Mouse (Mus musculus): ENCODE measurements around the gene Tpx2. TPM values are rescaled to one million over a fixed set of nuclear protein-coding genes. Genes with fewer than 3 reads are reported as not detected.
A peak's percentile ranks its signal among the peaks of the same experiment; 100 is the strongest.

The Tpx2 gene
- polyA plus RNA-seq (2015; fragmentation: Nextera tagmentation; extraction: Ambion mirVana) = 66.5 TPM in 2 replicates

DNA sequence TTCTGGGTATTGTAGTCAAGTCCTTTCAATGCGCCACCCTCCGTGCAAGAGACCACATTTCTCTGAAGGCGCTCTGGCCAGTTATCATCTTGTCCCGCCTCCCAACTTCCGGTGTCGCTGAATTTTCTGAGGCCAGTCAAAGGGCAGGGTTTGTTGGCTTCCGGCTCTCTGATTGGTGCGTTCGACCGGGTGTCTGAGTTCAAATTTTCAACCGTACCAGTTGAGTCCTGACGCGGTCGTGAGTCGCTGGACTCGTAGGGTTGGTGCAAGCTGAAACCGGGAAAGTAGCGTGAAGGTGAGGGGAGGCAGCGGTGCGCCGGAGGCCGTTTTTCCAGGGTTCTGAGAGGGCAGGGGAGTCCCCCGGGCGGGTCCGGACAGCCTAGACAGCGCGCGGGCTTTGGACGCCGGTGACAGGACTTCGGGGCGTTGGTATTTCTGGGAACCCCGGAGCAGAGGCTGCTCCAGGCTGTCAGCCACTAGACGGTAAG is at the start of gene Tpx2:
Tpx2 (plus strand) TSS at position 150 of the 488 bp plus-strand sequence.
- Histone ChIP-seq H3K36me3 (peaks cover 9% of the 10 kb centered on the region; the same call in 1 of the 2 replicates), H3K4me2 (peak within 1 kb of the TSS; percentile 66), H3K4me3 (replicated peaks) (peak within 1 kb of the TSS; percentile 89), H3K9ac (peak within 1 kb of the TSS; percentile 69), H3K9me3 (no peaks in the 10 kb centered on the region), H3K27me3 (replicated peaks) (no peaks in the 10 kb centered on the region), H3K4me1 (no peaks in the 10 kb centered on the region), H3K27ac (peak within 1 kb of the TSS; percentile 82)
- ATAC-seq (ENCODE audit: insufficient read depth, low FRiP score, low read depth) = peak; percentile 98
- WGBS = under 1% methylated on average over 34 of the region's 34 CpGs

GRCm38 (mm10) chr2:152799954-152800761 is 47.6 kb upstream of the Tpx2 start:
- H3K9ac ChIP-seq = no peak overlapping the region
- no peak overlapping the region for H3K4me3 ChIP-seq (replicated peaks)
- no peaks in the 10 kb centered on the region for H3K27me3 ChIP-seq (replicated peaks)
- no peak overlapping the region for H3K27ac ChIP-seq
- peaks cover 9% of the 10 kb centered on the region for H3K4me1 ChIP-seq
- WGBS = 58% methylated on average over 7 of the region's 7 CpGs
- H3K9me3 ChIP-seq = no peaks in the 10 kb centered on the region
- H3K36me3 ChIP-seq = no peaks in the 10 kb centered on the region; the same call in 1 of the 2 replicates
- ATAC-seq (ENCODE audit: insufficient read depth, low FRiP score, low read depth) = no peak
- no peak overlapping the region for H3K4me2 ChIP-seq

DNA sequence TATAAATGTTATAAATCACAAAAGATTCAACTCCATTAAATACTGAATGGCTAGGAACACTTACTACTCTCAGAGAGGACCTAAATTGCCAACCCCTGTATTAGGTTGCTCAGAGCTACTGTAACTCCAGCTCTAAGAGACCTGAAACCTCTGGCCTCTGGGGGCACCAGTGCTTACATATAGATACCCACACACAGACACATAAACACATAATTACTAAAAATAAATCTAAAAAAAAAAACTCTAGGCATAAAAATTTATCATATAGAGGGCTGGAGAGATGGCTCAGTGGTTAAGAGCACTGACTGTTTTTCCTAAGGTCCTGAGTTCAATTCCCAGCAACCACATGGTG is 47.0 kb upstream of the Tpx2 start:
- no peaks in the 10 kb centered on the region for H3K27me3 ChIP-seq (replicated peaks)
- no peak overlapping the region for H3K4me2 ChIP-seq
- no peaks in the 10 kb centered on the region; the same call in 1 of the 2 replicates for H3K36me3 ChIP-seq
- no peak for ATAC-seq (ENCODE audit: insufficient read depth, low FRiP score, low read depth)
- peaks cover 9% of the 10 kb centered on the region for H3K4me1 ChIP-seq
- H3K9ac ChIP-seq = no peak overlapping the region
- H3K4me3 ChIP-seq (replicated peaks) = no peak overlapping the region
- no peak overlapping the region for H3K27ac ChIP-seq
- H3K9me3 ChIP-seq = no peaks in the 10 kb centered on the region

- no peak for ATAC-seq (ENCODE audit: insufficient read depth, low FRiP score, low read depth)
- Histone ChIP-seq H3K9ac (no peak overlapping the region), H3K4me2 (no peak overlapping the region), H3K27me3 (replicated peaks) (no peaks in the 10 kb centered on the region), H3K4me1 (peaks cover 9% of the 10 kb centered on the region), H3K9me3 (no peaks in the 10 kb centered on the region), H3K27ac (no peak overlapping the region), H3K4me3 (replicated peaks) (no peak overlapping the region), H3K36me3 (no peaks in the 10 kb centered on the region; the same call in 1 of the 2 replicates)
- 93% methylated on average over 10 of the region's 10 CpGs for WGBS
Measured at GRCm38 (mm10) chr2:152802303-152802702, 45.5 kb upstream of the Tpx2 start.

- Histone ChIP-seq H3K9me3 (no peaks in the 10 kb centered on the region), H3K4me1 (peaks cover 9% of the 10 kb centered on the region), H3K27me3 (replicated peaks) (no peaks in the 10 kb centered on the region), H3K9ac (no peak overlapping the region), H3K4me2 (no peak overlapping the region), H3K4me3 (replicated peaks) (no peak overlapping the region), H3K36me3 (no peaks in the 10 kb centered on the region; the same call in 1 of the 2 replicates), H3K27ac (no peak overlapping the region)
- WGBS = 85% methylated on average over 5 of the region's 5 CpGs
- ATAC-seq (ENCODE audit: insufficient read depth, low FRiP score, low read depth) = no peak
Measured at GRCm38 (mm10) chr2:152803081-152803480, 44.7 kb upstream of the Tpx2 start.

GRCm38 (mm10) chr2:152804408-152805110 is 43.2 kb upstream of the Tpx2 start:
- peaks cover 10% of the 10 kb centered on the region for H3K4me1 ChIP-seq
- no peak overlapping the region for H3K4me3 ChIP-seq (replicated peaks)
- 7% methylated on average over 6 of the region's 6 CpGs for WGBS
- H3K27ac ChIP-seq = peak overlapping the region; percentile 86
- no peaks in the 10 kb centered on the region for H3K27me3 ChIP-seq (replicated peaks)
- H3K4me2 ChIP-seq = no peak overlapping the region; the same call in 1 of the 2 replicates
- peak; percentile 77 for ATAC-seq (ENCODE audit: insufficient read depth, low FRiP score, low read depth)
- H3K9me3 ChIP-seq = no peaks in the 10 kb centered on the region
- no peak overlapping the region for H3K9ac ChIP-seq
- no peaks in the 10 kb centered on the region; the same call in 1 of the 2 replicates for H3K36me3 ChIP-seq

DNA sequence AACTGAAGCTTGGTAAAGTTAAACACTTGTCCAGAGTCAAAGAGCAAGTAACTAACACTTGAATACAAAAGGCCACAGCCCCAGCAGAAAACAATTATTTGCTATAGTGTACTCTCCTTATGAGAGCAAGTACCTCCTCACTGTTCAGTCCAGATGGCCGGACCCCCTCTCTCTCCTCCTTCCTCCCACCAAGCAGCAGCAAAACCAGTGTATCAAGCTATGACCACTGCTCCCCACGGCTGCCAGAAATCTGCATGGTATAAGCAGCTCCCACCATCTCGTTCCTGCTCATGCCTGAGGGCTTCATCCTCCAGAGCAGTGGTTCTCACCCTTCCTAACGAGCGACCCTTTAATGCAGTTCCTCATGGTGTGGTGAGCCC is 42.7 kb upstream of the Tpx2 start:
- Histone ChIP-seq H3K9ac (no peak overlapping the region), H3K4me1 (peaks cover 15% of the 10 kb centered on the region), H3K9me3 (no peaks in the 10 kb centered on the region), H3K4me2 (no peak overlapping the region), H3K36me3 (no peaks in the 10 kb centered on the region), H3K27ac (peak overlapping the region; percentile 86), H3K4me3 (replicated peaks) (no peak overlapping the region), H3K27me3 (replicated peaks) (no peaks in the 10 kb centered on the region)
- WGBS = 56% methylated on average over 5 of the region's 5 CpGs
- ATAC-seq (ENCODE audit: insufficient read depth, low FRiP score, low read depth) = no peak

GRCm38 (mm10) chr2:152806037-152806436 is 41.7 kb upstream of the Tpx2 start:
- Histone ChIP-seq H3K9me3 (no peaks in the 10 kb centered on the region), H3K27ac (peak overlapping the region; percentile 86; the same call in 1 of the 2 replicates), H3K4me2 (no peak overlapping the region), H3K4me3 (replicated peaks) (no peak overlapping the region), H3K4me1 (peaks cover 19% of the 10 kb centered on the region), H3K36me3 (no peaks in the 10 kb centered on the region), H3K9ac (no peak overlapping the region), H3K27me3 (replicated peaks) (no peaks in the 10 kb centered on the region)
- ATAC-seq (ENCODE audit: insufficient read depth, low FRiP score, low read depth) = no peak
- WGBS = 69% methylated on average over 2 of the region's 2 CpGs

GRCm38 (mm10) chr2:152808178-152808577 is 39.6 kb upstream of the Tpx2 start:
- Histone ChIP-seq H3K36me3 (no peaks in the 10 kb centered on the region), H3K4me3 (replicated peaks) (no peak overlapping the region), H3K27ac (no peak overlapping the region), H3K4me1 (peaks cover 28% of the 10 kb centered on the region), H3K4me2 (no peak overlapping the region), H3K27me3 (replicated peaks) (no peaks in the 10 kb centered on the region), H3K9ac (no peak overlapping the region), H3K9me3 (no peaks in the 10 kb centered on the region)
- no peak for ATAC-seq (ENCODE audit: insufficient read depth, low FRiP score, low read depth)
- 63% methylated on average over 3 of the region's 3 CpGs for WGBS

- Histone ChIP-seq H3K4me1 (peaks cover 19% of the 10 kb centered on the region), H3K4me3 (replicated peaks) (no peak overlapping the region), H3K9me3 (no peaks in the 10 kb centered on the region), H3K27ac (peak overlapping the region; percentile 6; the same call in 1 of the 2 replicates), H3K27me3 (replicated peaks) (no peaks in the 10 kb centered on the region), H3K9ac (no peak overlapping the region), H3K4me2 (no peak overlapping the region), H3K36me3 (no peaks in the 10 kb centered on the region)
- 78% methylated on average over 5 of the region's 5 CpGs for WGBS
- no peak for ATAC-seq (ENCODE audit: insufficient read depth, low FRiP score, low read depth)
Measured at GRCm38 (mm10) chr2:152810158-152810941, 37.4 kb upstream of the Tpx2 start.

DNA sequence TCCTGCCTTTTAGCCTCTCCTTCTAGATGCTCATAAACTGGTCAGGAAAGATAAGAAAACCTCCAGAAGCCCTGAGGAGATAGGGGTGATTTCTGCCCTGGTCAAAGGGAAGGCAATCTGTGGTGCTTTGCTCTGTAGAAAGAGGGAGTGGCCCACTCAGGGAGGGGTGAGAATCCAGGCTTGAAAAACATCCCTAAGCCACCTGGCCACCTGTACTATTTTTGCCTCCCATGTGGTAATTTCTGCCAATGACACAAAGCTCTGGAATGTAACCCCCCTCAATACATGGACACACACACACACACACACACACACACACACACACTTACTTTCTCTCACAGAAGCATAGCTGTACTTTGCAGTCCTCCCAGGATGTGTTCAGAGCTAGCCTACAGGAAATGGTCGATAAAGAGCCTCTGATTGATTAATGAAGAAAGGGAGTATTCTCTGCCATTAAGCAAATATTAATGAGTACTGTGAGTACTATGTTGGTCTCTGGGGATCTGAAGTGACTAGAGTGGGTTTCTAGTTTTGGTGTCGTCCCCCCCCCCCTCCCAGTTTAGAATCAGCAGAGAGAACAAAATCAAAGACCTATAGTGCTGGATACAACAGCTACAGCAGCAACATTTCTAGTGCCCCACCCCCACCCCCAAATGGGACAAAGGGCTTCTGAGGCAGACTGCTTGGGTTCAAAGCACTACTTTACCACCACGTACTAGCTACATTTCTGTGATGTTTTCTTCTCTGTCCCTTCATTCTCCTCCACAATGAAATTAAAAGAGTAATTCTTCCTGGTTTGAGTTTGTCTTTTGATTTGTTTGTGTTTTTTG is 36.2 kb upstream of the Tpx2 start:
- peak overlapping the region; percentile 64 for H3K27ac ChIP-seq

More for the DNA sequence above, 36.2 kb upstream of the Tpx2 start:
- Histone ChIP-seq H3K4me2 (no peak overlapping the region), H3K27me3 (replicated peaks) (no peaks in the 10 kb centered on the region), H3K4me3 (replicated peaks) (no peak overlapping the region), H3K4me1 (peaks cover 24% of the 10 kb centered on the region; the same call in 1 of the 2 replicates), H3K9me3 (no peaks in the 10 kb centered on the region), H3K36me3 (no peaks in the 10 kb centered on the region), H3K9ac (no peak overlapping the region)
- peak; percentile 76 for ATAC-seq (ENCODE audit: insufficient read depth, low FRiP score, low read depth)
- 41% methylated on average over 3 of the region's 3 CpGs for WGBS

Measured in stomach, embryonic 15.5 days (tissue).